Mouse (Mus musculus): Measurements from ENCODE around the gene Clip1.

DNA sequence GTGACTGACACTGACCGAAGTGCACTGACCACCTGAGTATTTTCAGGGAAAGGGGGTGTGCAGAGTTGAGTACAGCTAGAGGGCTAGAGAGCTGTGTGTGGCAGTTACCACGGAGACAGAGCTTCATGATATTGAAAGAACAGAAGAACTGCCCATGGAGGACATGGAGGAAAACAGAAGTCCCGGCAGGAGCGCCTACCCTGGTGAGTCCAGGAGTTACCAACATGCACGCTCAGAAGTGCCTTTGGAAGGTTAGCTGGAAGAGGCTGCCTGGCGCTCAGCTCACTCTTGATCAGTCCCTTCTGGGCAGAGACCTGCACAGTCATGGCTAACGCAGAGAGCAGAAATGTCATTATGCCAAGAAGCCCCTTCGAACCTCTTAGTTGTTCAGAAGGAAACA, 154.4 kb downstream of the Clip1 start:
- TF ChIP-seq CTCF (conservative IDR thresholded peaks at IDR 0.05; ENCODE audit: low read length): no peak
- TF ChIP-seq NANOG (IDR thresholded peaks at IDR 0.05; ENCODE audit: borderline replicate concordance, low read length): no peak
- TF ChIP-seq POU5F1 (IDR thresholded peaks at IDR 0.05; ENCODE audit: borderline replicate concordance, low read length): no peak

Measured in E14TG2a.4 (cell line).